Mouse (Mus musculus): ENCODE measurements around the gene 9930022D16Rik.

Gene 9930022D16Rik

DNA sequence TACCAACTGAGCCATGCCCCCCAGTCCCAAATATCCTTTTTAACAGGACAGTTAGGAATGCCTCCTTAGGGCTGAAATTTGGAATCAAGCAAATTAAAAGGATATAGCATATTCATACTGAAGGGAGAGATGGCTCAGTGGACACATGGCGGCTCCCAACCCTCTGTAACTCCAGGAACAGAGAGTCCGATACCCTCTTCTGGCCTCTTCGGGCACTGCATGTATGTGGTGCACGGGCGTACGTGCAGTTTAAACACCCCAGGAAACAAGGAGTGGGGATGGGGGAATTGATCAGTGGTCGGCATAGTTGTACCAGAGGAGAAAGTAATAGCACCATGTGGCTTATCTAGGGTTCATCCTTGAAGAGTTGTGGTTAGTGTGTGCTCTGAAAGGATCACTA, 30.9 kb downstream of the 9930022D16Rik start:
- in situ Hi-C loops (cut with MboI, MseI) = loop anchor here (5.0 to 10.0 kb wide), 3 partner anchors 120 to 197 kb away; no protein-coding TSS in a partner anchor

DNA sequence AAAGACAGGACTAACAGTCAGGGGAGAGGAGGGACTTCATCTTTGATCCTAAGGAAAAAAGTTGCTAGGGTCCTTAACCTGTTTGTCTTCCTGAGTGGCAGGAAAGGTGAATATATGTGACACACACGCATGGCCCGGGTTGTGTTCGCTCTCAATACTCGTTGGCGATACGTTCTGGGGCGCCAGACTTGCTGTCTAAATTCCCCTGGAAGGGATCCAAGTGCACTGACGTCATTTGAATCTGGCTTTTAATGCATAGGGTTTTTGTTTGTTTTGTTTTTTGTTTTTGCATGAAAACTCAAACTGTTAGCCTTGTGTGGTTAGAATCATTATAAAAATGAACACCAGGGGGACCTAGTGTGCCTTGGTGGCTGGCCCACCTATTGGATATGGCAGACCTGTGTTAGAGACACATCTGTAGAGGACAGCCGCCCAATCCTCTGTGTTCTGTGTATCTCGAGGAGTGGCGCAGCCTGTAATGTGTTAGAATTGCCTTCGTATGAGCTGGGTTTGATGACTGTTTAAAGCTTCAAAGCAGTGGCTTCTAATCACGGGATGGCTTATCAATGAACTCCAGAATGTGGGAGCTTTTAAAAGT, 31.8 kb downstream of the 9930022D16Rik start:
- in situ Hi-C loops (cut with MboI, MseI) = loop anchor here (5.0 to 10.0 kb wide), 5 partner anchors 121 to 417 kb away; no protein-coding TSS in a partner anchor

DNA sequence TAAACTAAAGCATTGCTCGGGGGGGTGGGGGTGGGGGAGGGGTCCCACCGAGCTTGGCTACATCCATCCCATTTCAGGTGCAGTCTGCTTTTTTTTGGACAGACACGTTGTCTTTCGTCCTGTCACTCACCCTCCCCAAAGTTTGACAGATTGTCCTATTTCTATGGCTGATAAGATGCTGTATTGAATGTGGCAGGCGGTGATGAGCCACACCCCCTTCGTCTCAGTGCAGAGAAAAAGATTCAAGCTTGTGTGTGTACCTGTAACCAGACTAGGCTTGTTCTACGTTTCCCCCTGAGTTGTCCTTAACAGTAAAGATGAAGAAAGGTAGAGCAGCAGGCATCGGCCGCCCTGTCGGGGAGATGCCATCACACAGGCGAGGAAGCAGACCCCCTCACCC, 37.5 kb downstream of the 9930022D16Rik start:
- in situ Hi-C loops (cut with MboI, MseI) = no loop called here

DNA sequence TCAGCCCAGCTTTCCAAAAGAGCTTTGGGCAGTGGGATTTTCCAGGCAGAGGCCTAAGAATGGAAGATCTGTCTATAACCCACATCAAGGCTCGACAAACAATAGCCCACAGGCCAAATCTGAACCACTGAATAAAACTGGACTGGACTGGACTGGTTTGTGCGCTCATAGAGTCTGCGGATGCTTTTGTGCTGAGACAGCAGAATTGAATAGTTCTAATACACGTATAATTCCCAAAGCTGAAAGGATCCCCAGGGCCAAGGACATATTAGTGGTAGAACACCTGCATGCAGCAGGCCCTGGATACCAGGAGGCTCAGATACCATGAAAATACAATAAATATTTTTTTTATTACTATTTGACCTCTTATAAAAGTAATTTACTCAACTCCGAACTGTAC, 42.5 kb downstream of the 9930022D16Rik start:
- in situ Hi-C loops (cut with MboI, MseI) = no loop called here

DNA sequence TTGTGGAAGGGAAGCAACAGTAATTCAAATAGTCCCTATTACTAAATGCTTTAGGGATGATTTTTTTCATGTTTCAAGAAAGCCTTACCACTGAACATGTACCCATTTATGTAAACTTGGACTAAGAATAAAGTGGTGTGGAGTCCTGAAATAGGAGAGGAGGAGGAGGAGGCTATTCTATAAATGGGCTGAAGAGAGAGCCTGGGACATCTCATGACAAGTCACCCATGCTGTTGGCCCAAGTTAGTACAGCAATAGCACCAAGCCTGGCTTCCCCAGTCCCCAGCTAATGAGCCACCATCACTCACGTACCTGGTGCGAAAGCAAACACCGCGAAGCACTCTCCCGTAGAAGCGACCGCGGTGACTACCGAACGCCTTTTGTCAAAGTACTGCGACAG, 44.4 kb downstream of the 9930022D16Rik start:
- in situ Hi-C loops (cut with MboI, MseI) = no loop called here

DNA sequence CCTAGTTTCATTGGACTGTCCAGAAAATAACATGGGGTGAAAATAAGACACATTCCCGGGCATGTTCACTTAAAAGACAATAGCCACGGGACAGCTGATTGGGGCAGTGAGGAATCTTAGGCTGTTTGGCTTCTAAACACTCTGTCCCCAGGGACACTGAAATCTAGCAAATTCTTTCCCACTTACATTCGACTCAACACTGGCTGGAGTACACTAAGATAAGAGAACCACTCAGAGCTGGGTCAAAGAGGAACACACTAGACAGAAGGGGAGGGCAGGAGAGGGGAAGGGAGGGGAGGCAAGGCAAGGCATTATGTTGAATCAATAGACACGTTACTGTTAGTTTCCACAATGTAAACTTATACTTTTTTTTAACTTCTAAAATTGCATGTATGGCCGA, 46.9 kb downstream of the 9930022D16Rik start:
- in situ Hi-C loops (cut with MboI, MseI) = no loop called here

DNA sequence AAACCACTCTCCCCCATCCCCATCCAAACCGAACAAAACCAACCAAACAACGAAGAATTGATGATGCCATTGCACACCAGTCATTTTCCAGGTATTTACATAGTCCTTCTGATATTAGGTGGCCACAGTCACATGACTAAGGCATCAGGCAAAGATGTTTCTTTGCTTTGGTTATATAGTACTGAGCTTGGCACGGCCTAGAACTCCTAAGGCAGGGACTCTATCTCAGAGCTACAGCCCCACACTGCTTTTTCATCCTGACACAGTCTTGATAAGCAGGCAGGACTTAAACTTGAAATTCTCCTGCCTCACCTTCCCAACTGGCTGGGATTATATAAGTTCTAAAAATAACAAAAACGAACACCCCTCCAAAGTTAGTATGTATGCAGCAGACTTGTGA, 51.4 kb downstream of the 9930022D16Rik start:
- in situ Hi-C loops (cut with MboI, MseI) = no loop called here

DNA sequence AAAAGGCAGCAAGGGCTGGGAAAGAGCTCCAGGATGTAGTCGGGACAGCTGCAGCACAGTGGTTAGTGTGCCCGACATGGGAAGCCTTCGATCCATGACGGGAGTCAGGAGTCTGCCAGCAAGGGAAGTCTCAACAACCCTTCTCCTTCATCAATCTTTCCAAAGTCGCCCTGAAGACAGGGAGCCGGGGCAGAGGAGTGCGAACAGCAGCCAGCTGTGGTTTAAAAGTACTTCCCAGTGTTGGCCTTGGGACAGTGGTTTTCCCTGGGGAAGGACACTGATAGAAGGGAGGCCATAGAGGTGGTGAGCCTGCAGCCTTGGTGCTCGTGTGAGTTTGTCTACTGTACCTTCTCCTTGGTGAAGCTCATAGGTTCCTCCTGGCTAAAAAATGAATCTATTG, 53.3 kb downstream of the 9930022D16Rik start:
- in situ Hi-C loops (cut with MboI, MseI) = no loop called here

DNA sequence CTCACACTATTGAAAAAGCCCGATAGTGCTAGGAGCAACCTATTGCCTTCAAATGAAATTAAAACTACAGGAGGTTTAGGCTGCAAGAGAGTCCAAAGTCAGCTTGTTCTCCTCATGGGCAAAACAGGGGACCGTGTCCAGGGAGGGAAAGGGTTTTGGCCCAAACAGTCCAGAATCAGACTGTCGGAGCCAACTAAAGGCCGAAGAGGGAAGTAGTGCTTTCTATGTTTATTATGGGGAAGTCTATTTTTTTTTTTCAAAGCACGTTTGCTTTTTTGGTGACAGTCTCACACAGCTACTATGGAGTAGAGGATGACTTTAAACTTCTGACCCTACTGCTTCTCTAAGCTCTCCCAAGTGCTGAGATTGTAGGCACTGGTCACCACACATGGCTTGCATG, 54.4 kb downstream of the 9930022D16Rik start:
- in situ Hi-C loops (cut with MboI, MseI) = no loop called here
